Mouse (Mus musculus) hindbrain, embryonic 16.5 days (tissue): ENCODE data around the gene Ifitm1. TPM values are rescaled to one million over a fixed set of nuclear protein-coding genes. Genes with fewer than 3 reads are reported as not detected.

Source experiments
- ATAC-seq: fragments of 200-750 bp; cut with Nextera tagmentation; 2 replicates; pipeline ENCODE4 v1.8.0; 2017; ENCODE audit warnings: moderate TSS enrichment, moderate library complexity
- H3K27ac ChIP-seq: fragments of 300-500 bp; sonication (generic); 2 replicates; pipeline ENCODE4 v1.5.1; 2014; ENCODE audit warnings: low read depth, mild to moderate bottlenecking, control low read depth, low read length, moderate library complexity
- H3K27me3 ChIP-seq: fragments of 300-500 bp; sonication (generic); replicated peaks from 2 replicates; pipeline ENCODE4 v1.6.1; 2014; ENCODE audit warnings: low read length; ENCODE audit not compliant: control insufficient read depth, insufficient read depth
- H3K36me3 ChIP-seq: fragments of 300-500 bp; sonication (generic); 2 replicates; pipeline ENCODE4 v1.6.1; 2014; ENCODE audit warnings: mild to moderate bottlenecking, low read length, moderate library complexity, mixed read lengths; ENCODE audit not compliant: control insufficient read depth, insufficient read depth
- H3K4me1 ChIP-seq: fragments of 300-500 bp; sonication (generic); 2 replicates; pipeline ENCODE4 v1.6.1; 2014; ENCODE audit warnings: low read depth, low read length; ENCODE audit not compliant: control insufficient read depth, insufficient read depth
- H3K4me2 ChIP-seq: fragments of 300-500 bp; sonication (generic); 2 replicates; pipeline ENCODE4 v1.6.1; 2014; ENCODE audit warnings: mild to moderate bottlenecking, low read length, control low read depth, moderate library complexity
- H3K4me3 ChIP-seq: fragments of 300-500 bp; sonication (generic); 2 replicates; pipeline ENCODE4 v1.5.1; 2014; ENCODE audit warnings: mild to moderate bottlenecking, low read length, control low read depth, moderate library complexity
- H3K9ac ChIP-seq: fragments of 300-500 bp; sonication (generic); 2 replicates; pipeline ENCODE4 v1.6.1; 2014; ENCODE audit warnings: low read depth, mild to moderate bottlenecking, control low read depth, low read length, moderate library complexity
- H3K9me3 ChIP-seq: fragments of 300-500 bp; sonication (generic); 2 replicates; pipeline ENCODE4 v1.6.1; 2014; ENCODE audit warnings: mild to moderate bottlenecking, low read length, moderate library complexity; ENCODE audit not compliant: control insufficient read depth
- WGBS: fragments of 180-500 bp; shearing (Covaris S2); extraction: QIAGEN DNeasy Blood & Tissue Kit; methylation state at CpG from one replicate; pipeline ENCODE4 v1.1.7; 2014; 5-methylcytosine and 5-hydroxymethylcytosine counted together
- polyA plus RNA-seq: library from polyadenylated mRNA; unstranded; fragments of >200 nt; fragmentation: Nextera tagmentation; extraction: Ambion mirVana; gene quantifications from 2 replicates; pipeline ENCODE4 v1.2.1, GENCODE M21; 2015

Gene Ifitm1
- polyA plus RNA-seq, 1 experiment from 2014 or later = 19.4 TPM

DNA sequence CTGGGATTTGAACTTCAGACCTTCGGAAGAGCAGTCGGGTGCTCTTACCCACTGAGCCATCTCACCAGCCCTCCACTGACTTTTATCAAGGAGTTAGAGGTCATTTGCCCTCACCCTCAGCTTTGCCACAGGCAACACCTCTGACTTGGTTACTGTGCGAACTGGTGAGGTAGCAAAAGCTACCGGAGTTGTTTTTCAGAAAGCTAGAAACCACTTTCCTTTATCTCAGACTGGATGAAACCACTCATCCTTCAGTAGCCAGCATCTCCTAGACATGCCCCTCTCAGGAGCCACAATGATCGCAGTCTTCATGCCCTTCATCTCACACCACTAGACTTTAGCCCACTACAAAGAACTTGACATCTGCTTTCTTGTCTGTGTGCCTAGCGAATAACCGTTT is 15.9 kb downstream of the Ifitm1 start:
- H3K27ac ChIP-seq = no peak overlapping the region
- 94% methylated on average over 7 of the region's 7 CpGs for WGBS
- H3K9ac ChIP-seq = no peak overlapping the region
- H3K4me1 ChIP-seq = no peaks in the 10 kb centered on the region
- no peak overlapping the region for H3K4me3 ChIP-seq
- H3K27me3 ChIP-seq = no peaks in the 10 kb centered on the region
- H3K9me3 ChIP-seq = no peaks in the 10 kb centered on the region
- no peak for ATAC-seq
- H3K4me2 ChIP-seq = no peak overlapping the region
- no peaks in the 10 kb centered on the region for H3K36me3 ChIP-seq

DNA sequence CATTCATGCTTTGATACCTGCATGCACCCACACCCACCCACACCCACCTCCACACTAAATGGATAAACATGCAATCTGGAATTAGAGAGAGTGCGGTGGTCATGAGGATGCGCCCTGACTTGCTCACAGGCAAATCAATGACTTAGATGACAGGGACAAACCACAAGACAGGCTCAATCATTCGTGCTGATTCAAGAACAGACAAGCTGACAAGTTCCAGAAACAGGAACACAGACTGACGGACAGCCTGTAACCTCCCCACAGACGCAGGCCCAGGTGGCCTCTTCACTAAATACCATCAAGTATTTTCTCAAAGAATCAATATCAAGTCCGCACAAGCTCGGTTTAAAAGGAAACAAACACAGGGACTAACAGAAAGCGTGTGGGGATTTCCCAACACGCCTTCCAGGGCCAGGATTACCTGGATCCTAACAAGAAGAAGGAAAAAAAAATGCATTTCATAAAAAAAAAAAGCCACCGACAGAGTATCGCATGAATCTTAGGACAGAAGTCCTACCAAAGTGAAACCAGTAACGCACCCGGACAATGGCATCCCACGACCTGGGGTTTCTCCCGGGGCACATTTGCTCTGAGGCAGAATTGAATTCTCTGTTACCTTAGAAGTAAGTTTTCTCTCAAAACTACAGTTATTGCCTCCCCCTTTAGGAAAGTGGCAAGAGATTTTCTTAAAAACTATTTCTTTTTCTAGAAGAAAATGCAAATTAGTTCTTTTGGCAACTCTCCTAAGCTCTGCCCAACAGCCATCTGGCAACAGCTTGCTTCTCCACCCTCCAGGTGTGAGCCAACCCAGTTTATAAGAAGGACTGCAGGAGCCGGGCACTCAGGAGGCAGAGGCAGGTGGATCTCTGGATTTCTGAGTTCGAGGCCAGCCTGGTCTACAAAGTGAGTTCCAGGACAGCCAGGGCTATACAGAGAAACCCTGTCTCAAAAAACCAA is 20.4 kb downstream of the Ifitm1 start:
- no peak overlapping the region for H3K9ac ChIP-seq
- 87% methylated on average over 17 of the region's 17 CpGs for WGBS
- no peak for ATAC-seq

DNA sequence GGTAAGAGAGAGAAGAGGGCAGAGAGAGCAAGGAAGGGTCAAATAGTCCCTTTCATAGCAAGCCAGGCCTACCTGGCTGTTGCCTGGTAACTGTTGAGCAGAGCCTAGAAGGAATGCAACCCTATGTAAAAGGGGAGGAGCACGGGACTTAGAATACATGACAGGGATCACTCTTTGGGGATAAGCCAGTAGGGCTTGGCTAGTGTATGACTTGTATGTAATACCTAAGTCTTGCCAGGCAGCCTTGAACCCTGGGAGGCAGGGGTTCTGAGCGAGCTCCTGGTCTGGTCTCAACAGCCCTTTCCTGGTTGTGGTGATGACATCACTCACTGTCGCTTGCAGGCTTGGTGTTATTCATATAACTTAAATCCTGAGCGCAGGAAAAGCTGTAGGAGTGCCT is 22.0 kb downstream of the Ifitm1 start:
- H3K4me1 ChIP-seq = no peaks in the 10 kb centered on the region
- H3K27me3 ChIP-seq = no peaks in the 10 kb centered on the region
- H3K9ac ChIP-seq = no peak overlapping the region
- H3K4me3 ChIP-seq = no peak overlapping the region
- 75% methylated on average over 4 of the region's 4 CpGs for WGBS
- no peak overlapping the region for H3K4me2 ChIP-seq
- ATAC-seq = no peak
- H3K9me3 ChIP-seq = no peaks in the 10 kb centered on the region
- H3K36me3 ChIP-seq = no peaks in the 10 kb centered on the region
- no peak overlapping the region for H3K27ac ChIP-seq

More for the DNA sequence above, 20.4 kb downstream of the Ifitm1 start:
- Histone ChIP-seq H3K9me3 (no peaks in the 10 kb centered on the region), H3K4me3 (no peak overlapping the region), H3K4me2 (no peak overlapping the region), H3K4me1 (no peaks in the 10 kb centered on the region), H3K27ac (no peak overlapping the region), H3K36me3 (no peaks in the 10 kb centered on the region), H3K27me3 (no peaks in the 10 kb centered on the region)

DNA sequence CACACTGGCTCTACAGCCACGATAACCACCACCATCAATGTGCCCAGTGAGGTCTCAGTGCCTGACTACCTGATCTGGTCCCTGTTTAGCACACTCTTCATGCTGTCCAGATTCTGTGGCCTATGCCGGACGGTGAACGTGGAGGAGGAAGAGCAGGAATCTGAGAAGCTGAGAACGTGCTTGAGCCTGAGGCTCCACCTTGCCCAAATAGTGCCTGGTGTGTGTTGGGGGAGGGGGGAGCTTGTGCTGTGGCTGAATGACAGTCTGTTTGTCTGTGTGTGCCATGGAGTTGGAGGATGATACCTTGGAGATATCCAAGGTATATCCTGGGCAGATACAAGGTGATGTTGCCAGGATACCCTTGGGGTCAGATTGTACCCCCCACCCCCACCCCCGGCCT is 23.2 kb downstream of the Ifitm1 start:
- Histone ChIP-seq H3K4me3 (no peak overlapping the region), H3K36me3 (no peaks in the 10 kb centered on the region), H3K9ac (no peak overlapping the region), H3K27me3 (no peaks in the 10 kb centered on the region), H3K9me3 (no peaks in the 10 kb centered on the region), H3K4me2 (no peak overlapping the region), H3K27ac (no peak overlapping the region), H3K4me1 (no peaks in the 10 kb centered on the region)
- ATAC-seq = no peak
- WGBS = 80% methylated on average over 6 of the region's 6 CpGs

DNA sequence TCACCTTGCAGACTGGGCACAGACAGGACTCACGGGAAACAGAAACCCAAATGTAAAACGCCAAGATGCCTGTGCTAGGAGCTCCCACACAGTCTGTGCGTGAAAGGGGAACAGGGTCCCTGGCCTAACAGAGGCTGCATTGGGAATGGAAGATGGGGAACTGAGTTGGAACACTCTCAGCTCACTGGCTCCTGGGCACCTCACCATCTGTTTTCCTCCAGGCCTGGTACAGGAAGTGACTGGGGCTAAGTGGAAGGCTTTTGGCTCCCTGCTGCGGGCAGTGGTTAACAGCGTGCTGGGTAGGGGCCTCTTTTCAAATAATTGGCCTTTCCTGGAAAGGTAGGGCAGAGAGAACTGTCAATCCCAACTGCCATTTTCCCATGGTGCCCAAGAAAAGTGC is 23.6 kb downstream of the Ifitm1 start:
- WGBS = 75% methylated on average over 5 of the region's 5 CpGs
- Histone ChIP-seq H3K4me1 (no peaks in the 10 kb centered on the region), H3K36me3 (no peaks in the 10 kb centered on the region), H3K27ac (no peak overlapping the region), H3K27me3 (no peaks in the 10 kb centered on the region), H3K9ac (no peak overlapping the region), H3K4me3 (no peak overlapping the region), H3K9me3 (no peaks in the 10 kb centered on the region), H3K4me2 (no peak overlapping the region)
- ATAC-seq = no peak

DNA sequence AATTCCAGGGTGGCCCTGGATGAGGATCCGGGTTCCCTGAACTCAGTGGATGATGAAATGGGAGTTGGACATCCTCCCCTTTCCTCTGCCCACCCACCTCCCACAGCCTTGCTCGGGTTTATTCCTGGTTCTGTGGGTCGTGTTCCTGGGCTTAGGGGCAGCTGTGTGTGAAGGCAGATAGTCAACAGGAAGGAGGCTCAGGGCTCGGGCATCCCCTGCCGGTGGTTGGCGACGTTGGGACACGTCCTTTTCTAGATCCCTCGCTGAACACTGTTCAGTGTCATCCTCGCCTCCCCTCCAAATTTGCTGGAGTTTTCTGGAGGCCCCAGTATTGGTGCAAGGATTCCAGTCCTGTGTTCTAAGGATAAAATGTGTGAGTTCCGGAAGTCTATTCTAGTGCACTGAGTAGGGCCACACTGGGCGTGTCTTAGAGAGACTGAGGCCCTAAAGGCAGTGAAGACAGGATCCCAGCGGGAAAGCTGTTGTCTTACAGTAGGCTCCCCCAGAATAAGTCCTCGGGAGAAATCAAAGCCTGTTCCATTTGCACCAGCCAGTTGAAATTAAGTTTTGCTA is 24.2 kb downstream of the Ifitm1 start:
- no peak for ATAC-seq
- H3K9ac ChIP-seq = no peak overlapping the region
- no peak overlapping the region for H3K27ac ChIP-seq
- H3K27me3 ChIP-seq = no peaks in the 10 kb centered on the region
- no peak overlapping the region for H3K4me3 ChIP-seq
- no peak overlapping the region for H3K4me2 ChIP-seq
- no peaks in the 10 kb centered on the region for H3K4me1 ChIP-seq
- 85% methylated on average over 14 of the region's 14 CpGs for WGBS
- no peaks in the 10 kb centered on the region for H3K9me3 ChIP-seq
- no peaks in the 10 kb centered on the region for H3K36me3 ChIP-seq

DNA sequence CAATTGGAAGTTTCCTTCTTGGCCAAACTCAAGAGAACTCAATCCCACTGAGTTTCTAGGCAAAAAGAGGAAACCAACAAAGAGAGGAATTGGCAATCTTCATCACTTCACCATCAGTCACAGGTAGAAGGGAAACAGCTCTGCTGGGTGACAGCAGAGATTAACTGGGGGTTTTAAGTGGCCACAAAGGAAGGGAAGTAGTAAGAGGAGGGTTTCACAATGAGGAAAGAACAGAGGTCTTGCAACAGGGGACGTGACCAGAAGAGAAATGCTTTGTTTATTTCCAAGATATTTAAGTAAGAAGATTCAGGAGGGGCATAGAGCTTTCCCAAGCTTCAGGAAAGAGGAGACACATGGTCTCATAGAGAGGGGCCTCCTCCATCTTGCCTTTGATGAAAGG is 30.8 kb downstream of the Ifitm1 start:
- H3K36me3 ChIP-seq = no peaks in the 10 kb centered on the region
- ATAC-seq = no peak
- H3K9me3 ChIP-seq = no peaks in the 10 kb centered on the region
- 72% methylated on average over 1 of the region's 1 CpGs for whole genome bisulfite sequencing
- no peak overlapping the region for H3K9ac ChIP-seq
- H3K4me3 ChIP-seq = no peak overlapping the region
- H3K27me3 ChIP-seq = no peaks in the 10 kb centered on the region
- H3K4me1 ChIP-seq = no peaks in the 10 kb centered on the region
- H3K27ac ChIP-seq = no peak overlapping the region
- no peak overlapping the region for H3K4me2 ChIP-seq

DNA sequence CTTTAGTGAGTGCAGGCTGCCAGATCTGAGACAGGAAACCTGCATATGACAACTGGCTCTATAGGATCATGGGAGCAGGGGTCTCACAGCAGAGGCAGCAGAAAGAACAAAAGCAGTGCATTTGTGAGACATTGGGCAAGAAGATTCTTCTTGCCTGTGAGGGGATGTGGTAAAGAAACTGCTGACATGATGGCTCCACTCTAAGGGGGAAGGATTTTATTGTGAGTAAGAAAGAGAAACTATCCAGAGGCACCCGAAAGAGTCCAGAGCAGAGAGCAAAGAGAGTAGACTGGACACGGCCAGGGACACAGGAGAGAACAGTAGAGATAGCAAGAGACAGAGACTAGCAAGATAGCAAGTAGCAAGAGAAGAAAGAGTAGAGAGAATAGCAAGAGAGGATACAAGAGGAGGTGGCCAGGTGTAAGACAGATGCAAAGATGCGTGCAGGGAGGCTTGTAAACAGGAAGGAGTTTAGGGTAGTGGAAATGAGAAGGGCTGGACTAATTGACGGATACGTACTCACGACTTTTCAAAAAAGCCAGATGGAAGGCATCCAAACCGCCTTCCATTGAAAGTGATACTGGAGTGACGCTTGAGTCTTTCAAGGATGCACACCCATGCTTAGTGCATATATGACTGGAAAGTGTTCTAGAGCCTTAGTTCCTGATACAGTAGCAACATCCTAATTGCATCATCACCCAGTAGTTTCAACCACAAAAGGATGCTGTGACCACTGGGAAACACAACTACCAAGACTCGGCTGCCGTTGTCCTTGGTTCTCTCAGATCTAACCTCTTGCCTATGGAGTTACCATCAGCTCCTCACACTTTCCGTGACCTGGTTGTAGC is 32.1 kb downstream of the Ifitm1 start:
- Histone ChIP-seq H3K9me3 (no peaks in the 10 kb centered on the region), H3K27ac (no peak overlapping the region), H3K4me1 (no peaks in the 10 kb centered on the region), H3K4me3 (no peak overlapping the region), H3K27me3 (no peaks in the 10 kb centered on the region), H3K9ac (no peak overlapping the region), H3K36me3 (no peaks in the 10 kb centered on the region), H3K4me2 (no peak overlapping the region)
- ATAC-seq = no peak
- WGBS = 89% methylated on average over 11 of the region's 11 CpGs
